Mouse (Mus musculus) effector memory CD4-positive, alpha-beta T cell, adult 5 months (primary cell): Measurements from ENCODE around the gene Wrap73. TPM values are rescaled to one million over a fixed set of nuclear protein-coding genes. Genes with fewer than 3 reads are reported as not detected.

Experiments used
- polyA plus RNA-seq: library from polyadenylated mRNA; unstranded; fragments of 100-300 nt; shearing (Covaris generic); gene quantifications from one replicate; pipeline ENCODE4 v1.2.1, GENCODE M21; 2017

The Wrap73 gene
- polyA plus RNA-seq = 22.2 TPM

DNA sequence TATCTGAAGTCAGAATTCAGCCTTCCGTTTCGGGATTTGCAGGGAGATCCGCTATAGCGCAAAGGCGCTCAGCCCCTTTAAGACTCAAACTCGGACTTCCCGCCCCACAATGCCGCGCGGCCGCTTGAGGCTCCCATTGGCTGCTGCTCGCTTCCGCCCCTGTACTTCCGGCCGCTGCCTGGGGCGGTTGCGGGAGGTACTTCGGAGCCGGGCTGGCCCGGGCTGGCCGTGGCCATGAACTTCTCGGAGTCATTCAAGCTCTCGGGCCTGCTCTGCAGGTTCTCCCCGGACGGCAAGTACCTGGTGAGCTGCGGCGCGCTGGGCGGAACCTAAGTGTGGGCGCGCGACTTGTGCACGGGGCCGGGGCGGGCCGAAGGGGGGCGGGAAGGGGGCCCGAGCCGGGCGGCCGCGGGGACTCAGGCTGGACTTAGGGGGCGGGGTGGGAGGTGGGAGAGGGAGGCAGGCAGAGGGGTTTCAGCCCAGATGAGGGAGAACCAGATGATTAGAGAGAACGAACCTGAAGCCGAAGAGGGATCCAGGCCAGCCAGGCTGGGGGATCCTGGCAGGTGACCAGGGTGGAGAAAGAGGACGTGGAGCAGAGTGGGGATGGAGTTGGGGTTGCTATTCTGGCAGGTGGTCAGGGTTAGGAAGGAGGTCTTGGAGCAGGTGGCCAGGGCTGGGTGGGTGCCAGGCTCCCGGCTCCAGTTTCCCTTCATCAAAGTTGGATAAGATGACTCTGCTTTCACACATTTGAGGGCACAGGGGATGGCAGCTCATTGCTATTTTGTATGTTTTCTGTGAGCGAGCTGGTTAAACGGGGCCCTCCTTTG is at the start of gene Wrap73:
TSS of gene Wrap73 (plus strand) at position 162 of the 830 bp plus-strand sequence.

DNA sequence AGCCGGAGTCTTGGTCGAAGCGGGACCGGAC is 2.2 kb upstream of the Wrap73 start, which contains the start of gene Trp73:
TSS of gene Trp73 (minus strand) at position 27 of the 31 bp plus-strand sequence.

GRCm38 (mm10) chr4:154160538-154161390 is 18.6 kb downstream of the Wrap73 start, which contains the start of gene Tprgl:
Gene Tprgl, minus strand, starts transcription at chr4:154160666.

GRCm38 (mm10) chr4:154170506-154171150 is 28.5 kb downstream of the Wrap73 start, which contains the start of gene Megf6:
Gene Megf6, plus strand, starts transcription at chr4:154170730.

Other genes starting within 250 kb of the Wrap73 start
- 34.3 TPM for gene A430005L14Rik, start 185.1 kb upstream of the Wrap73 start, polyA plus RNA-seq
- gene Dffb, start 167.2 kb upstream of the Wrap73 start, polyA plus RNA-seq = 20.4 TPM
- 11.8 TPM for gene Cep104, start 167.2 kb upstream of the Wrap73 start, polyA plus RNA-seq
- gene Lrrc47, start 130.6 kb upstream of the Wrap73 start, polyA plus RNA-seq = 38.4 TPM
- gene Smim1, start 116.1 kb upstream of the Wrap73 start, polyA plus RNA-seq = 0.56 TPM
- not detected for gene Ccdc27, start 99.7 kb upstream of the Wrap73 start, polyA plus RNA-seq
- gene Trp73, start 2.2 kb upstream of the Wrap73 start, polyA plus RNA-seq = not detected
- 356 TPM for gene Tprgl, start 18.3 kb downstream of the Wrap73 start, polyA plus RNA-seq
- not detected for gene Megf6, start 28.4 kb downstream of the Wrap73 start, polyA plus RNA-seq
- not detected for gene Arhgef16, start 159.3 kb downstream of the Wrap73 start, polyA plus RNA-seq
- not detected for gene B230104I21Rik, start 193.8 kb downstream of the Wrap73 start, polyA plus RNA-seq